Mouse (Mus musculus) liver, adult 2 months (tissue): Measurements from ENCODE around the gene Lmln.

Experiments used
- CTCF ChIP-seq: fragments of 200-500 bp; IDR thresholded peaks from 2 replicates; pipeline ENCODE4 v1.5.1; 2011; ENCODE audit warnings: low read depth, low read length, control low read depth
- POLR2A ChIP-seq: fragments of 200-500 bp; IDR thresholded peaks from 2 replicates; pipeline ENCODE4 v1.6.1; 2011; ENCODE audit warnings: low read length, control low read depth; ENCODE audit not compliant: insufficient read depth; ENCODE audit errors: extremely low read depth

- TF ChIP-seq POLR2A, result no peak
- TF ChIP-seq CTCF, result no peak
These were observed 47.4 kb upstream of the Lmln start for GRCm38 (mm10) chr16:33014921-33015320.
